Mouse (Mus musculus): ENCODE data around the gene Tiparp.

The Tiparp gene

DNA sequence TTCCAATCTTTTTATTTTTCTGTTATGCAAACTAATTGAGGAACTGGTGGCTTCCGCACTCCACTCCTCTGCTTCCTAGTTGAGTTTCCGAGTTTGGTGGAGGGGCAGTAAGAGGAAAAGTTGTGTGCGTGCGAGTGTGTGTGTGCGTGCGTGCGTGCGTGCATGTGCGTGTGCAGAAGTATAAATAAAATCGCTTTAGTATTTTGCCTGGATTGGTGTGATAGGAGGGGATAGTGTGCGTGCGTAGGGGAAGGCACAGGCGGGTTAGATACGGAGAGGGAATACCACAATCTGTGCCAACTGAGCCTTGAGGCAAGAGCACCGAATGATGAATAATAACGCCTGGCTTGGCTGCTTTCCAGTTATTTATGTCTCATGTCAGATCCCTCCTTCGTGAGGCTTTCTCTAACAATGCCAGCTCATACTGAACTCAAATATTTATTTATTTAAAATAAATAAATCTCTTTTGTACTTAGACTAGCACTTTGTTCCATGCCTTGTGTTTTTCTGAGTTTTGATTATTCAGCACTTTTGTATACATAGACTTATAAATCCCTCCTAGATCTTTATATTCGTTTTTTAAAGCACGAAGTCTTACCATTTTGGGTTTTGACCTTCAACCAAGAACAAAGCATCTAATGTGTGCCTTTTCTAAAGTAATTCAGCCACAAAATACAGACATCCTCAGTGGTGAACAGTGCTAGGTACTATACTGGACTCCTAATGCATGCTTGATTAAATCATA, 1.4 kb downstream of the Tiparp start:
- no peak for DNase-seq

DNA sequence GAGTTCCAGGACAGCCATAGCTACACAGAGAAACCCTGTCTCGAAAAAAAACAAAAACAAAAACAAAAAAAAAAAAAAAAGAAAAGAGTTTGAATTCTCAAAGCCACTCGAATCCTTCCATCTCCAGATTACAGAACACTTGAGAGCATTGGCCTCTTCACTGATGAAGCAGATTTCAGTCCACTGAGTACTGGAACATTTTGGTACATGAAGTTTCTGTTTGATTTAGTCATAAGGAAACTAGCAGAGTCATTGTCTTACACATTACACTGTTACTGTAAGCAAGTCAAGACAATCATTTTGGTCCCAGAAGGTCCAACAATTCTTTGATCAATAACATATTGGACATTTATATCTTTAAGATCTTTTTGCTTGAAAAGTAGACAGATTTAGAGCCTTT, 4.8 kb downstream of the Tiparp start:
- no peak for DNase-seq

GRCm38 (mm10) chr3:65533598-65533997, 5.4 kb downstream of the Tiparp start:
- DNase-seq: no peak

GRCm38 (mm10) chr3:65534488-65534887, 6.3 kb downstream of the Tiparp start:
- DNase-seq: no peak

GRCm38 (mm10) chr3:65535087-65535761, 7.0 kb downstream of the Tiparp start:
- DNase-seq: no peak

- DNase-seq: peak in 1 of 2 experiments; percentile 11
These were observed 9.1 kb downstream of the Tiparp start for GRCm38 (mm10) chr3:65537288-65537687.

- no peak for DNase-seq
These were observed 12.8 kb downstream of the Tiparp start for GRCm38 (mm10) chr3:65540906-65541551.

DNA sequence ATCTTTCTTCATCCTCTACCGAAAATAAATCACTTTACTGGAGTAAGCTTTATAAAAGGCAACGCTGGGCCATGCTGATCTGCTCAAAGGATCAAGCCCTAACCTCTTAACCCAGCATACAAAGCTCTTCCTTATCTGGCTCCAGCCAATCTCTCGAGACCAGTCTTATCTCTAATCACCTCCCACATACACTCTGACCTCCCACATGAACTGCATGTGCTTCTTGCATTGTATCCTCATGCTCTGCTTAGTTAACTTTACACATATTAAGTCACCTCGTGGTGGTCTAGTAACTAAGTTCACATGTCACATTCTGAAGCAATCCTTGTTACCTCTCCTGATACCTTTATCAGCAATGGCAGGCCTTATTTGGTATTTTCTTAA, 13.3 kb downstream of the Tiparp start:
- no peak for DNase-seq

DNA sequence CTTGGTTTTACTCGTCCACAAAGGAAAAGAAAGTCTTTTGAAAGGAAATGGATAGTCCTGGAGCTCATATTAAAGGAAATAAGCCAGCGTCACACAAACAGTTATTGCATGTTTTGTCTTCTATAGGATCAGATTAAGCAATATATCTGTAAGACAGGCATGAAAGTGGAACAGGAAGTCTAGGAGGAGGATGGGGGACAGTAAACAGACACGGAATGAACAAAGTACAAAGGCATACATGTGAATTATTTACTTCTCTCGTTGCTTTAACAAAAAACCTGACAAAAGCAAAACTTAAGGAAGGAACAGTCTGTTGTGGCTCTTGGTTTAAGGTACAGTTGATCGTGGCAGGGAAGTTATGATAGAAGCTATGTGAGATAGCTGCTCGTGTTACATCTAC, 21.6 kb downstream of the Tiparp start:
- no peak for DNase-seq

GRCm38 (mm10) chr3:65551065-65551464, 22.9 kb downstream of the Tiparp start:
- DNase-seq: no peak

- DNase-seq: no peak
These were observed 26.4 kb downstream of the Tiparp start for GRCm38 (mm10) chr3:65554633-65555032.

DNA sequence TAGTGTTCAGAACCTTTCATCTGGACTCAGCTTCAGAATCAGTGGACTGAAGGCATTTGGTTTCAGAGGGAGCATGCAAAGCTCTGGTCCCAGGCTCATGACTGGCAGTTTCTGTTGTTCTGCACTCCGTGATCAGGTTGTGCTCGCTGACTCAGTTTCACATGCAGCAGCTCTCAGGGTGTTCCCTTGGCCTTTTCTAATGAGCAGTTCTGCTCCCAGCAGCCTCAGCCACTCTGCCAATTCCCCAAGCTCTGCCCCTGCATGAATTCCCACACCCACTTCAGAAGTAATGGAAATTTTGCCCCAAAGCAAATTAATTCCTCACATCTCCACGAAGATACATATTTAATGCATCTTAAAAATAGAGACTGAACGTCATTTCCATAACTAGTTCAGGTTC, 30.5 kb downstream of the Tiparp start:
- no peak for DNase-seq

- DNase-seq: no peak
These were observed 34.0 kb downstream of the Tiparp start for GRCm38 (mm10) chr3:65562212-65562611.

GRCm38 (mm10) chr3:65562694-65563093, 34.5 kb downstream of the Tiparp start:
- DNase-seq: no peak

GRCm38 (mm10) chr3:65563926-65564624, 35.9 kb downstream of the Tiparp start:
- DNase-seq: no peak

DNA sequence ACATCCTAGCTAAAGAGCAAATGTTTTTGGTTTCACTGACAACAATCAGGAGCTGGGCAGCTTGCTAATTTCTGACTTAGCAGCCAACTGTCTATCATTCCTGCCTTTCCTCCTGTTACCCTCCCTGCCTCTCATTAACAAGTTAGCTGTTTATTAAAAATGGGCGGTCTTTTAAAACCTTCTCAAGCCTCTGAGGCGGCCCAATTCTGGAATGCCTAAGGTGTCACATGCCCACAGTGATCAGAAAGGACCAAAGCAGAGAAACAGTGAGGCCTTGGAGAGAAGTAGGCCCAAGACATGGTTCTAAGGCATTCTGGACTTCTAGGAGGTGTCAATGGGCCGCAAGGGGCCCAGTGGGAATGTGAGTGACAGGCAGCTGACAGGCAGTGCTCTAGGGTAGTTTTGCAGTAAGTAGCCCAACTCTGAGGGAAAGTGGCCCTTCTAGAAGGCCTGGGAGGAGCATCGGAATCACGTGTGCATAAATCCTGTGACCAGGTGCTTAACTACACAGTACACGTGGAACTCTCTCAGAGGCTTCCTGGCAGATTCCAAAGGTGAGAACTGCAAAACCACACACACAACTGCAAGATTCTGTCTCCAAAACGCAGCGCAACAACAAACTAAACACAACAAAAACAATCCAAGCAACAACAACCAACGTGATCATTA, 37.6 kb downstream of the Tiparp start:
- no peak for DNase-seq

GRCm38 (mm10) chr3:65569941-65570340, 41.7 kb downstream of the Tiparp start:
- DNase-seq: no peak

GRCm38 (mm10) chr3:65573516-65573915, 45.3 kb downstream of the Tiparp start:
- DNase-seq: no peak

DNA sequence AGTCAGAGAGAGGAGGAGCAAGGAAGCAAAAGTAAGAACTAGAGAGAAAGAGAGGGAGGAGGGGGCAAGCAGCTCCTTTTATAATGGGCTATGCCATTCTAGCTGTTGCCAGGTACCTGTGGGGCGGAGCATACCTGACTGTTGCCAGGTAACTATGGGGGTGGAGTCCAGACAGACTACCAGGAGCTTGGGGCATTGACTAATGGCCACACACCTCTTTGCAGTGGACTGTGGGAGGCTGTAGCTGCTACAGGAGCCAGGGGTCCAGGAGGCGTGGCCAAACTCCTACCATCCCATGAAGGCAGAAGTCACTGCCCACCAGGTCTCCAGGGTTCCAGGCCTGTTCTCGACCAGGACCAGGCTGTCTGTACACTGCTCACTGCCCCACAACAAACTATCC, 49.4 kb downstream of the Tiparp start:
- no peak for DNase-seq

DNA sequence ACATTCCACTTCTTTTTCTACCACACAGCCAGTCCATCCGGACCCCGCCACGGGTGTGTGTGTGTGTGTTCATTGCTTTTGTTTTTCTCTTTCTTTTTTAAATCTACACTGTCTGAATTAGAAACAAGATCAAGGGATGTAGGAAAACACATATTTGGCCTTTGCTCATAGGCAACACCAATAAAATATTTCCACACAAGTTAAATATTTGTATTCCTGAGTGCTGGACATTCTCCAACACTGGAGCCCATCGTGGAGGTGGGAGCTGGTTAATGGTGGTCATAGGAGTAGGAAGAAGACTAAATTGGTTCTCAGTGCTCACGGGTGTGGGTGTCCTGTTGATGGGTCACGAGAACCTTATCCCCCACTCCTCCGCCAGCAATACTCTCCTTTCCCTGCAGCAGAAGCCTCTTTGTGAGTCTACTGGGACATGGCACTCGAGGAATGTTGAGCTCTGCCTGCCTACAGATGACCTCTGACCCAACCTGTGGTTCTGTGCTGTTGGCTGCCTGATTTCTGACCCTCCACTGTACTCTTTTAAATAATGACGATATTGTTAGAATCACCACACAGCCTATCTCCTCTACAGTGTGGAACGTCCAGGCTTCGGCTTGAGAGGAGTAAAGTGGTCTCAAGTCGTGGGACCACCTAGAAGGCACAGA, 51.2 kb downstream of the Tiparp start:
- no peak for DNase-seq

- no peak for DNase-seq
These were observed 53.4 kb downstream of the Tiparp start for GRCm38 (mm10) chr3:65581596-65581995.

DNA sequence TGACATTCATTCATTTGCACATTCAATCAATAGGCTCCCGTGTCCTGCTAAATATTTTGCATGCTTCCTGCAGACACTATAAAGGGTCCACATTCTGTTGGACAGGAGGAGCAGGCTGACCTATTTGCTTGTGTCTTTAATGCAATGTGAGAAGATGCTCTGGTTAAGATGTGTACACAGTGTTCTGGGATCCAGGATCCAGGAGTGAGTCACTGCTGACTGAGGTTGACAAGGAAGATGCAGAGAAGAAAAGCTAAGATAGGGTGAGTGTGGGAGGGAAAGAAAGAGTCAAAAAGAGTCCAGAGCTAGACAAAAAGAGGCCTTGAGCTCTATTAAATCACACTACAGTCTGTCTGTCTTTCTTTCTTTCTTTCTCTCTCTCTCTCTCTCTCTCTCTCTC, 56.1 kb downstream of the Tiparp start:
- DNase-seq: no peak

Measured in thymus, adult 18-20 months (tissue).